Mouse (Mus musculus) lung, postnatal 10 days (tissue): ENCODE measurements around the gene Olfr792.

ENCODE experiments used
- DNase-seq: peaks from one replicate; pipeline ENCODE4 v3.0.0; 2021

Gene Olfr792

DNA sequence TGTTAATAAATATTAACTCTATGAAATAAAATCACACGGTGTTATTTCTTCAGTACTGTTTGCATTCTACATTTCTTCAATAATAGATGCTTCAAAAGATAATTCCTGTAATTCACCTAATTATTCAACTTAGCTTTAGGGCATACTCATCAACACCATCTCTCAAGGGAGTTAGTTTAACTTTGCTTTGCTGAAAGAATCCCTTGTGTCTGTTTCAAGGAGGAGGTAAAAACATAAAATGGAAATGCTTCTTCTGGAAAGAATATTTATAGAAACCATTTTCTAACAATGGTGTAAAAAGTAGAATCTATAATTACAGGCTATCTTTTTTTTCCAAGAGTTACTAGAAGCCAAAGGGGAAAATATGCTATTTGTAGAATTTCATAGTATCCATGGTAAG is at the start of gene Olfr792:
Gene Olfr792 (plus strand): TSS at position 301 of the 400 bp plus-strand sequence.
- DNase-seq: no peak

- no peak for DNase-seq
These were observed 48.9 kb upstream of the Olfr792 start for GRCm38 (mm10) chr10:129490101-129490500.

DNA sequence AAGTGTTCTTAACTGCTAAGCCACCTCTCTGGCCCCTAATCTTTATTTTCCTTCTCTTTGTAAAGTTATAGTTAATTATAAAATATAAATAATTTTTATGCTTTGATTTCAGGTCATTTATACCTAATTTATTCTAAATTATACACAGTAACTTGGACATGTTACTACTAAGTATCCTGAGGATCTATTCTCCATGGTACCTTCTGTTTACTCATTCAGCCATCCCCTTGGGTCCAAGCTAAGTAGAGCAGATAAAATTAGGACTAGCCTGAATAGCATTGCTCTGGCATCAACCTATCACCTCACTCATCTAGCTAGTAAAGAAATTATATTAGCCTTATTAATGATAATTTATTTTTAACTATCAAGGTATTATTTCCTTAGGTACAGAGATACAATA is 40.8 kb upstream of the Olfr792 start, which contains the start of gene Olfr790:
Gene Olfr790 (plus strand): TSS at position 301 of the 400 bp plus-strand sequence.
- DNase-seq: no peak

GRCm38 (mm10) chr10:129521492-129521891 is 17.5 kb upstream of the Olfr792 start, which contains the start of gene Olfr791:
Gene Olfr791, plus strand, starts transcription at chr10:129521792.
- DNase-seq: no peak

DNA sequence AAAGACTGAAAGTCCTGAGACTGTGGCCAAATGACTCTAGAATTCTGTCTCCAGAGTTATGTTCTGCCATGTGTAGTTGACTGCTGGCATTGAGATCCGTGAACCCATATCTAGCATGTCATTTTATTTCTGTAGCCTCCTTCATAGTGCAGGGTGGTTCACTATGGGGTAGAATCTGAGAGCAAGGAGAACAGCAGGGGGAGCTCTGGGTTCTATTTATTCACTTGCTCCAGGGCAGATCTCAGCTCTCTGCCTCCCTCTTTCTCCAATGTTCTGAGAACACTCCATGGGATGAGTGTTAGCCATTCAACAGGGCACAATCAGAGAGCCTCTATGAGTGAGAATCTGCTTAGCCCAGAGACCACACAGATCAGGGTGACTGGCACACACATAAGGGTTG is 10.4 kb downstream of the Olfr792 start:
- no peak for DNase-seq

GRCm38 (mm10) chr10:129567355-129567754 is 28.4 kb downstream of the Olfr792 start, which contains the start of gene Olfr794:
Gene Olfr794, plus strand, starts transcription at chr10:129567655.
- DNase-seq: no peak

GRCm38 (mm10) chr10:129577066-129577465 is 38.1 kb downstream of the Olfr792 start:
- DNase-seq: no peak
